Mouse (Mus musculus): ENCODE results near the gene Bex6. TPM values are rescaled to one million over a fixed set of nuclear protein-coding genes. Genes with fewer than 3 reads are reported as not detected.

Gene Bex6
- polyA plus RNA-seq, 1 experiment from 2014 or later, result not detected

- no peak for ATAC-seq (ENCODE audit: low FRiP score, low read depth)
- Histone ChIP-seq H3K4me2 (replicated peaks) (no peak overlapping the region), H3K4me3 (no peak overlapping the region), H3K27me3 (peaks cover 2% of the 10 kb centered on the region; the same call in 1 of the 2 replicates), H3K9me3 (no peaks in the 10 kb centered on the region), H3K4me1 (no peaks in the 10 kb centered on the region), H3K36me3 (no peaks in the 10 kb centered on the region), H3K27ac (replicated peaks) (no peak overlapping the region), H3K9ac (replicated peaks) (no peak overlapping the region)
- 89% methylated on average over 3 of the region's 3 CpGs for WGBS
These were observed 20.7 kb upstream of the Bex6 start for GRCm38 (mm10) chr16:32158966-32159365.

- no peak for ATAC-seq (ENCODE audit: low FRiP score, low read depth)
- 90% methylated on average over 9 of the region's 9 CpGs for WGBS
These were observed 18.8 kb upstream of the Bex6 start for GRCm38 (mm10) chr16:32160742-32161323.

GRCm38 (mm10) chr16:32163392-32163791 lies 16.2 kb upstream of the Bex6 start:
- no peak overlapping the region for H3K4me2 ChIP-seq (replicated peaks)
- H3K4me1 ChIP-seq, result peaks cover 7% of the 10 kb centered on the region
- H3K9ac ChIP-seq (replicated peaks), result no peak overlapping the region
- no peak overlapping the region for H3K4me3 ChIP-seq
- H3K36me3 ChIP-seq, result no peaks in the 10 kb centered on the region
- H3K9me3 ChIP-seq, result no peaks in the 10 kb centered on the region
- H3K27ac ChIP-seq (replicated peaks), result no peak overlapping the region
- no peak for ATAC-seq (ENCODE audit: low FRiP score, low read depth)
- 77% methylated on average over 4 of the region's 4 CpGs for WGBS
- peaks cover 24% of the 10 kb centered on the region for H3K27me3 ChIP-seq

More at GRCm38 (mm10) chr16:32160742-32161323, 18.8 kb upstream of the Bex6 start:
- Histone ChIP-seq H3K9me3 (no peaks in the 10 kb centered on the region), H3K4me2 (replicated peaks) (no peak overlapping the region), H3K36me3 (no peaks in the 10 kb centered on the region), H3K27me3 (peaks cover 19% of the 10 kb centered on the region), H3K4me1 (peaks cover 7% of the 10 kb centered on the region), H3K9ac (replicated peaks) (no peak overlapping the region), H3K4me3 (no peak overlapping the region), H3K27ac (replicated peaks) (no peak overlapping the region)

- peaks cover 7% of the 10 kb centered on the region for H3K4me1 ChIP-seq
- H3K9me3 ChIP-seq, result no peaks in the 10 kb centered on the region
- no peak overlapping the region for H3K4me3 ChIP-seq
- H3K27ac ChIP-seq (replicated peaks), result no peak overlapping the region
- H3K36me3 ChIP-seq, result no peaks in the 10 kb centered on the region
- no peak overlapping the region for H3K9ac ChIP-seq (replicated peaks)
- no peak for ATAC-seq (ENCODE audit: low FRiP score, low read depth)
- 81% methylated on average over 5 of the region's 5 CpGs for WGBS
- H3K4me2 ChIP-seq (replicated peaks), result no peak overlapping the region
- H3K27me3 ChIP-seq, result peaks cover 24% of the 10 kb centered on the region
These were observed 15.7 kb upstream of the Bex6 start for GRCm38 (mm10) chr16:32163891-32164290.

GRCm38 (mm10) chr16:32164396-32165027 lies 15.1 kb upstream of the Bex6 start:
- peaks cover 24% of the 10 kb centered on the region for H3K27me3 ChIP-seq
- no peaks in the 10 kb centered on the region for H3K9me3 ChIP-seq
- no peak overlapping the region for H3K9ac ChIP-seq (replicated peaks)
- WGBS, result 76% methylated on average over 19 of the region's 19 CpGs
- no peak overlapping the region for H3K27ac ChIP-seq (replicated peaks)
- no peak for ATAC-seq (ENCODE audit: low FRiP score, low read depth)
- no peaks in the 10 kb centered on the region for H3K36me3 ChIP-seq
- no peak overlapping the region for H3K4me3 ChIP-seq
- H3K4me2 ChIP-seq (replicated peaks), result peak overlapping the region; percentile 58
- H3K4me1 ChIP-seq, result peaks cover 7% of the 10 kb centered on the region

- H3K36me3 ChIP-seq, result no peaks in the 10 kb centered on the region
- no peak within 1 kb of the TSS for H3K27ac ChIP-seq (replicated peaks)
- no peaks in the 10 kb centered on the region for H3K9me3 ChIP-seq
- H3K9ac ChIP-seq (replicated peaks), result peak within 1 kb of the TSS; percentile 37
- 4% methylated on average over 25 of the region's 25 CpGs for WGBS
- H3K27me3 ChIP-seq, result peaks cover 24% of the 10 kb centered on the region
- ATAC-seq (ENCODE audit: low FRiP score, low read depth), result no peak
- H3K4me3 ChIP-seq, result peak within 1 kb of the TSS; percentile 34
- peak within 1 kb of the TSS; percentile 58 for H3K4me2 ChIP-seq (replicated peaks)
- H3K4me1 ChIP-seq, result peaks cover 7% of the 10 kb centered on the region
These were observed 14.3 kb upstream of the Bex6 start, which contains the start of gene Nrros for GRCm38 (mm10) chr16:32165281-32165821. Gene Nrros (minus strand): TSS chr16:32165594.

- no peak overlapping the region for H3K27ac ChIP-seq (replicated peaks)
- no peak for ATAC-seq (ENCODE audit: low FRiP score, low read depth)
- WGBS, result 96% methylated on average over 4 of the region's 4 CpGs
These were observed 11.6 kb upstream of the Bex6 start for GRCm38 (mm10) chr16:32167819-32168545.

GRCm38 (mm10) chr16:32171031-32171731 lies 8.4 kb upstream of the Bex6 start:
- 86% methylated on average over 5 of the region's 5 CpGs for WGBS
- H3K27ac ChIP-seq (replicated peaks), result no peak overlapping the region
- H3K4me3 ChIP-seq, result no peak overlapping the region
- no peak overlapping the region for H3K9ac ChIP-seq (replicated peaks)
- no peaks in the 10 kb centered on the region for H3K9me3 ChIP-seq
- ATAC-seq (ENCODE audit: low FRiP score, low read depth), result no peak
- peaks cover under 1% of the 10 kb centered on the region; the same call in 1 of the 2 replicates for H3K27me3 ChIP-seq
- H3K4me1 ChIP-seq, result no peaks in the 10 kb centered on the region
- H3K4me2 ChIP-seq (replicated peaks), result no peak overlapping the region
- no peaks in the 10 kb centered on the region for H3K36me3 ChIP-seq

More at GRCm38 (mm10) chr16:32167819-32168545, 11.6 kb upstream of the Bex6 start:
- no peak overlapping the region for H3K4me2 ChIP-seq (replicated peaks)
- no peaks in the 10 kb centered on the region for H3K9me3 ChIP-seq
- peaks cover 24% of the 10 kb centered on the region for H3K27me3 ChIP-seq
- H3K36me3 ChIP-seq, result no peaks in the 10 kb centered on the region
- H3K4me1 ChIP-seq, result peaks cover 7% of the 10 kb centered on the region
- H3K9ac ChIP-seq (replicated peaks), result no peak overlapping the region
- no peak overlapping the region for H3K4me3 ChIP-seq

- Histone ChIP-seq H3K27ac (replicated peaks) (no peak overlapping the region), H3K4me3 (no peak overlapping the region), H3K4me1 (peaks cover 5% of the 10 kb centered on the region; the same call in 1 of the 2 replicates), H3K4me2 (replicated peaks) (no peak overlapping the region), H3K9ac (replicated peaks) (no peak overlapping the region), H3K9me3 (no peaks in the 10 kb centered on the region), H3K27me3 (no peaks in the 10 kb centered on the region), H3K36me3 (no peaks in the 10 kb centered on the region)
- WGBS, result 66% methylated on average over 11 of the region's 11 CpGs
- ATAC-seq (ENCODE audit: low FRiP score, low read depth), result no peak
These were observed 6.2 kb upstream of the Bex6 start for GRCm38 (mm10) chr16:32173401-32173800.

GRCm38 (mm10) chr16:32174340-32175005 lies 5.2 kb upstream of the Bex6 start:
- WGBS, result 83% methylated on average over 8 of the region's 8 CpGs
- no peak for ATAC-seq (ENCODE audit: low FRiP score, low read depth)
- H3K9ac ChIP-seq (replicated peaks), result no peak overlapping the region
- H3K27me3 ChIP-seq, result no peaks in the 10 kb centered on the region
- no peak overlapping the region for H3K4me2 ChIP-seq (replicated peaks)
- H3K36me3 ChIP-seq, result no peaks in the 10 kb centered on the region
- no peak overlapping the region for H3K4me3 ChIP-seq
- peaks cover 5% of the 10 kb centered on the region; the same call in 1 of the 2 replicates for H3K4me1 ChIP-seq
- no peaks in the 10 kb centered on the region for H3K9me3 ChIP-seq
- no peak overlapping the region for H3K27ac ChIP-seq (replicated peaks)

- Histone ChIP-seq H3K4me1 (peaks cover 5% of the 10 kb centered on the region; the same call in 1 of the 2 replicates), H3K27me3 (no peaks in the 10 kb centered on the region), H3K4me3 (no peak overlapping the region), H3K9ac (replicated peaks) (no peak overlapping the region), H3K9me3 (no peaks in the 10 kb centered on the region), H3K4me2 (replicated peaks) (no peak overlapping the region), H3K36me3 (no peaks in the 10 kb centered on the region), H3K27ac (replicated peaks) (no peak overlapping the region)
- 90% methylated on average over 4 of the region's 4 CpGs for WGBS
- ATAC-seq (ENCODE audit: low FRiP score, low read depth), result no peak
These were observed 4.6 kb upstream of the Bex6 start for GRCm38 (mm10) chr16:32175029-32175428.

All from midbrain, embryonic 12.5 days (tissue).